Mouse (Mus musculus): ENCODE results near the gene Rad51. TPM values are rescaled to one million over a fixed set of nuclear protein-coding genes. Genes with fewer than 3 reads are reported as not detected.

Gene Rad51
- total and polyA plus RNA-seq, 3 experiments = 18.6 to 87.5 (median 45.0) TPM

- Histone ChIP-seq H3K9me3 (replicated peaks; ENCODE audit: low read length) (no peaks in the 10 kb centered on the region), H3K9ac (ENCODE audit: insufficient read depth, low read depth) (peak within 1 kb of the TSS; percentile 69), H3K27me3 (replicated peaks) (peaks cover 11% of the 10 kb centered on the region), H3K79me2 (replicated peaks; ENCODE audit: control insufficient read depth, extremely low read depth, insufficient read depth, poor library complexity, severe bottlenecking) (peaks cover 21% of the 10 kb centered on the region), H3K4me1 (ENCODE audit: control insufficient read depth in 1 of 2, insufficient read depth in 2 of 2) (peaks cover 3 to 10% of the 10 kb centered on the region in 2 experiments; a peak in 3 of 4 replicates), H3K27ac (ENCODE audit: insufficient read depth, low read depth) (no peak within 1 kb of the TSS), H3K36me3 (replicated peaks in 1 of 2; ENCODE audit: control insufficient read depth in 1 of 2, insufficient read depth in 1 of 2, low read length in 1 of 2) (peaks cover 18 to 29% of the 10 kb centered on the region in 2 experiments), H3K4me3 (replicated peaks in 1 of 3; ENCODE audit: low read depth in 2 of 3, low read length in 2 of 3, poor library complexity in 1 of 3) (peak within 1 kb of the TSS; percentile 78 to 100 (median 90)), H3K4me2 (ENCODE audit: insufficient read depth, low read depth, poor library complexity, severe bottlenecking) (peak within 1 kb of the TSS; percentile 67)
- in situ Hi-C loops (cut with MboI; ENCODE audit: low pct_ligation_motif_present, low pct_unique_long_range_greater_than_20kb, low sequenced_read_pairs) = no loop called here
- no peak for TF ChIP-seq USF1 (IDR thresholded peaks at IDR 0.05; ENCODE audit: low read depth, low read length)
- no peak for TF ChIP-seq CHD1 (IDR thresholded peaks at IDR 0.05; ENCODE audit: low read depth, low read length)
- TF ChIP-seq UBTF (IDR thresholded peaks at IDR 0.05; ENCODE audit: low read depth, low read length) = 0 out of 2 replicates have a peak, but pooled peaks have one; percentile 64
- TF ChIP-seq GABPA (IDR thresholded peaks at IDR 0.05; ENCODE audit: insufficient replicate concordance, low read depth, low read length) = peak; percentile 41; the same call in 1 of the 2 replicates
- TF ChIP-seq JUN (IDR thresholded peaks at IDR 0.05; ENCODE audit: insufficient read depth, low read depth, low read length) = no peak
- no peak for TF ChIP-seq SMC3 (IDR thresholded peaks at IDR 0.05; ENCODE audit: low read depth, low read length)
- TF ChIP-seq MXI1 (IDR thresholded peaks at IDR 0.05; ENCODE audit: low read depth, low read length) = peak; percentile 94
- no peak for TF ChIP-seq ZC3H11A (IDR thresholded peaks at IDR 0.05; ENCODE audit: low read depth, low read length)
- TF ChIP-seq KAT2A (IDR thresholded peaks at IDR 0.05; ENCODE audit: insufficient replicate concordance, low read length) = peak; percentile 65; the same call in 1 of the 2 replicates
- peak; percentile 92 for TF ChIP-seq SIN3A (IDR thresholded peaks at IDR 0.05; ENCODE audit: low read length)
- TF ChIP-seq USF2 (conservative IDR thresholded peaks at IDR 0.05; ENCODE audit: low read depth, low read length) = no peak
- TF ChIP-seq ZMIZ1 (IDR thresholded peaks at IDR 0.05; ENCODE audit: low read depth, low read length) = peak; percentile 68; the same call in 1 of the 2 replicates
- 0 out of 2 replicates have a peak, but pooled peaks have one; percentile 33 for TF ChIP-seq E2F4 (IDR thresholded peaks at IDR 0.05; ENCODE audit: insufficient replicate concordance, low read depth, low read length)
- TF ChIP-seq MYC (IDR thresholded peaks at IDR 0.05; ENCODE audit: low read depth, low read length) = peak; percentile 75; the same call in 1 of the 2 replicates
- 0 out of 2 replicates have a peak, but pooled peaks have one; percentile 16 for TF ChIP-seq TBP (conservative IDR thresholded peaks at IDR 0.05; ENCODE audit: low read depth, low read length)
- peak; percentile 86 for TF ChIP-seq HCFC1 (IDR thresholded peaks at IDR 0.05; ENCODE audit: low read depth, low read length)
- TF ChIP-seq BHLHE40 (IDR thresholded peaks at IDR 0.05; ENCODE audit: low read depth, low read length) = no peak
- peak; percentile 67 for TF ChIP-seq TCF12 (IDR thresholded peaks at IDR 0.05; ENCODE audit: low read depth, low read length)
- TF ChIP-seq MAZ (IDR thresholded peaks at IDR 0.05; ENCODE audit: low read depth, low read length) = peak; percentile 70; the same call in 1 of the 2 replicates
- no peak for TF ChIP-seq JUND (conservative IDR thresholded peaks at IDR 0.05; ENCODE audit: low read depth, low read length)
- TF ChIP-seq MEF2A (IDR thresholded peaks at IDR 0.05; ENCODE audit: borderline replicate concordance, low read depth, low read length) = peak; percentile 63; the same call in 1 of the 2 replicates
- TF ChIP-seq IRF4 (IDR thresholded peaks at IDR 0.05; ENCODE audit: low read depth, low read length) = peak; percentile 75
- TF ChIP-seq ETS1 (conservative IDR thresholded peaks at IDR 0.05; ENCODE audit: low read depth, low read length) = 0 out of 2 replicates have a peak, but pooled peaks have one; percentile 26
- TF ChIP-seq NELFE (IDR thresholded peaks at IDR 0.05; ENCODE audit: low read depth, low read length) = peak; percentile 72
- peak; percentile 77 for TF ChIP-seq ELF1 (IDR thresholded peaks at IDR 0.05; ENCODE audit: low read depth, low read length)
- TF ChIP-seq NRF1 (IDR thresholded peaks at IDR 0.05; ENCODE audit: low read depth, low read length) = peak; percentile 57; the same call in 1 of the 2 replicates
- peak; percentile 86 for TF ChIP-seq MAX (IDR thresholded peaks at IDR 0.05; ENCODE audit: low read length)
- TF ChIP-seq POLR2A (IDR thresholded peaks at IDR 0.05; ENCODE audit: low read depth, low read length) = peak; percentile 85
- TF ChIP-seq MAFK (IDR thresholded peaks at IDR 0.05; ENCODE audit: insufficient replicate concordance, low read length) = no peak
- peak in 1 of 2 experiments; percentile 39; a peak in 2 of 4 replicates for TF ChIP-seq CTCF (conservative IDR thresholded peaks at IDR 0.05 in 1 of 2, IDR thresholded peaks at IDR 0.05 in 1 of 2; ENCODE audit: low read depth in 2 of 2, low read length in 2 of 2)
- TF ChIP-seq POLR2AphosphoS2 (IDR thresholded peaks at IDR 0.05; ENCODE audit: low read depth, low read length) = no peak
- dilution Hi-C loops (cut with MboI; ENCODE audit: extremely low pct_ligation_motif_present, extremely low pct_unique_long_range_greater_than_20kb, low sequenced_read_pairs) = no loop called here
- DNase-seq (ENCODE audit: extremely low read depth) = peak; percentile 94
Measured at GRCm38 (mm10) chr2:119156681-119157572, 44.3 kb downstream of the Rad51 start, which contains the start of gene Rmdn3. Rmdn3 (minus strand) TSS chr2:119157034.

All from CH12.LX (cell line).